Mouse (Mus musculus): ENCODE measurements at regions not wholly inside any gene's neighbourhood (a gene's known extent, or its start where the extent isn't known, plus 50 kb on each side); places are given as distances from the start of the nearest gene placed in this dataset.

DNA sequence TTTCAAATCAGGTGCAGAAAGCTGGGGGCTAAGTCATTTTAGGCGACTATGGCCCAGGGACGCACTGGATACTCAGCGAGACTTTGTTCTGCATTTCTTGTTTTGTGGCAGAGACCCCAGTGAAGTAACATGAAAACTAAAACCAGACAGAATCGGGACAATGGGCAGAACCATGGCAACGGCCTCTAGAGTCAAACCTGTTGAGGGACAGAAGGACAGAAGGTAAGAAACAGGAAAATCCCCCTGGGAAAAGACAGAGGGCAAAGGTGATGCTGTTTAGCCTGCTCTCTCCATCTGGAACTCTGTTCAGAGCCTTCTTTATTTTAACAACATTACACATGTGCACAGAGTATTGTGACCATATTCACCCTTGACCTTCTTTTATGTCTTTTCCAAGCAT lies 92.1 kb upstream of the Ptbp2 start:
- Histone ChIP-seq H3K4me2 (ENCODE audit: low read depth, low read length) (no peak overlapping the region), H3K4me1 (ENCODE audit: control insufficient read depth, insufficient read depth, low read length) (no peaks in the 10 kb centered on the region), H3K9ac (ENCODE audit: low read length) (no peak overlapping the region), H3K27me3 (ENCODE audit: control insufficient read depth, insufficient read depth, low read length) (no peaks in the 10 kb centered on the region), H3K9me3 (replicated peaks; ENCODE audit: control insufficient read depth, low read length) (no peaks in the 10 kb centered on the region), H3K36me3 (ENCODE audit: control insufficient read depth, insufficient read depth, low read length) (no peaks in the 10 kb centered on the region), H3K4me3 (replicated peaks; ENCODE audit: low read length) (no peak overlapping the region), H3K27ac (ENCODE audit: low read length) (no peak overlapping the region)
- no peak for ATAC-seq (ENCODE audit: insufficient read depth, low FRiP score)
- 92% methylated on average over 5 of the region's 5 CpGs for whole genome bisulfite sequencing

DNA sequence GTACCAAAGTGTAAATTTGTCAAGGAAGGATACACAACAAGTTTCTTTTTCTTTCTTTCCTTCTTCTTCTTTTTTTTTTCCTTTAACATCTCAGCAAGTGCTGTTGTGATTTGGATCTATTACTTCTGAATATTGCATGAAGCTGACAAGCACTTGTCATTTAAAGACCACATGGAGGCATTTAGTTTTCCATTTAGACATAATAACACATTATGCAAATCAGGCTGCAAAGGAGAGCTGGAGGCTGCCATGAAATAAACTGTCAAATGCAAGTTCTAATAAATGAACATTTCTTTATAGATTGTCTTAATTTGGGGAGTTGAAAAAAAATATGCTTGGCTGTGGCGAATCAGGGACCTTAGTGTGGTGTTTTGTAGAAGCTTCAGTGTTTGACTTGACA lies 90.8 kb upstream of the Ptbp2 start:
- no peaks in the 10 kb centered on the region for H3K27me3 ChIP-seq (ENCODE audit: control insufficient read depth, insufficient read depth, low read length)
- no peaks in the 10 kb centered on the region for H3K36me3 ChIP-seq (ENCODE audit: control insufficient read depth, insufficient read depth, low read length)
- H3K4me2 ChIP-seq (ENCODE audit: low read depth, low read length) = no peak overlapping the region
- no peak overlapping the region for H3K9ac ChIP-seq (ENCODE audit: low read length)
- no peak overlapping the region for H3K27ac ChIP-seq (ENCODE audit: low read length)
- no peaks in the 10 kb centered on the region for H3K9me3 ChIP-seq (replicated peaks; ENCODE audit: control insufficient read depth, low read length)
- no peak overlapping the region for H3K4me3 ChIP-seq (replicated peaks; ENCODE audit: low read length)
- no peaks in the 10 kb centered on the region for H3K4me1 ChIP-seq (ENCODE audit: control insufficient read depth, insufficient read depth, low read length)
- ATAC-seq (ENCODE audit: insufficient read depth, low FRiP score) = no peak
- WGBS = 91% methylated on average over 1 of the region's 1 CpGs

DNA sequence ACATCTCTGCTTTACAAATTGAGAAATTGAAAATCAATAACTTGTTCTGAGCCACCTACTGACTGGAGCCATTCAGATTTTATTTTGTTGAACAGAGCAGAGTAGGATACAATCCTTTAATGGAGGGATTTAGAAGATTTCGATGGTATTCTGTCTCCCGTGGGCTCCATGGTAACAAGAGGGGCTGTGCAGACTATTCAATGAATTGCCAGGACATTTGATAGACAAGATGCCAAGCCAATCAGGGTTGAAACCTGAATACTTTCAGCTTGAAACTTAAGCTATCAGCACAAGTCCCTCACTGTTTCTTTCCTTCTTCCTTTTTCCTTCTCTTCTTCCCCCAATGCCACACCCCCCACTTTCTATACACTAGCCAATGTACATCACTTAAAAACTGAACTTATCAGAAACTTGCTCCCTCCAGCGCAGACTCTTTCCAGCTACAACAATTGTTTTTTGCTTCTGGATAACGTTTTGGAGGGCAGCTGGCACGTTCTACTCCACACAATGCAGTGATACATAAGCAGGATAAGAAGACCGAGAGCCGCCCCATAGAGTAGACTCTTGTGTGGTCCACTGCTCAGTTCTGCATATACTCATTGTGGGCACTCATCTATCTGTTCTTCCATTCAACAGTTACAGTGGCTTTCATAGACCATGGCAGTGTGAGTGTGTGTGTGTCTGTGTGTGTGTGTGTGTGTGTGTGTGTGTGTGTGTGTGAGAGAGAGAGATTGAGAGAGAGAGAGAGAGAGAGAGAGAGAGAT lies 78.1 kb upstream of the Ptbp2 start:
- Histone ChIP-seq H3K27me3 (ENCODE audit: control insufficient read depth, insufficient read depth, low read length) (no peaks in the 10 kb centered on the region), H3K4me1 (ENCODE audit: control insufficient read depth, insufficient read depth, low read length) (no peaks in the 10 kb centered on the region), H3K9me3 (replicated peaks; ENCODE audit: control insufficient read depth, low read length) (no peaks in the 10 kb centered on the region), H3K4me2 (ENCODE audit: low read depth, low read length) (no peak overlapping the region), H3K9ac (ENCODE audit: low read length) (no peak overlapping the region), H3K27ac (ENCODE audit: low read length) (no peak overlapping the region), H3K4me3 (replicated peaks; ENCODE audit: low read length) (no peak overlapping the region), H3K36me3 (ENCODE audit: control insufficient read depth, insufficient read depth, low read length) (no peaks in the 10 kb centered on the region)
- no peak for ATAC-seq (ENCODE audit: insufficient read depth, low FRiP score)
- 81% methylated on average over 7 of the region's 7 CpGs for WGBS
